Mouse (Mus musculus) liver, embryonic 16.5 days (tissue): ENCODE data around the gene Ssh2. TPM values are rescaled to one million over a fixed set of nuclear protein-coding genes. Genes with fewer than 3 reads are reported as not detected.
A peak's percentile ranks its signal among the peaks of the same experiment; 100 is the strongest.

ENCODE experiments used
- ATAC-seq: fragments of 200-750 bp; cut with Nextera tagmentation; 2 replicates; pipeline ENCODE4 v1.8.0; 2017; ENCODE audit warnings: low read depth, mild to moderate bottlenecking, moderate number of reproducible peaks, moderate library complexity
- H3K27ac ChIP-seq: fragments of 300-500 bp; sonication (generic); 2 replicates; pipeline ENCODE4 v1.5.1; 2014; ENCODE audit warnings: mild to moderate bottlenecking, low read length
- H3K27me3 ChIP-seq: fragments of 300-500 bp; sonication (generic); 2 replicates; pipeline ENCODE4 v1.6.1; 2014; ENCODE audit warnings: low read depth, low read length, mixed read lengths; ENCODE audit not compliant: control insufficient read depth, insufficient read depth
- H3K36me3 ChIP-seq: fragments of 300-500 bp; sonication (generic); 2 replicates; pipeline ENCODE4 v1.6.1; 2014; ENCODE audit warnings: mild to moderate bottlenecking; ENCODE audit not compliant: control insufficient read depth, insufficient read depth
- H3K4me1 ChIP-seq: fragments of 300-500 bp; sonication (generic); 2 replicates; pipeline ENCODE4 v1.6.1; 2014; ENCODE audit warnings: low read depth, low read length, mixed read lengths; ENCODE audit not compliant: control insufficient read depth
- H3K4me2 ChIP-seq: fragments of 300-500 bp; sonication (generic); 2 replicates; pipeline ENCODE4 v1.6.1; 2014; ENCODE audit warnings: low read depth, low read length, mixed read lengths
- H3K4me3 ChIP-seq: fragments of 300-500 bp; sonication (generic); 2 replicates; pipeline ENCODE4 v1.5.1; 2014; ENCODE audit warnings: low read depth, mild to moderate bottlenecking, low read length
- H3K9ac ChIP-seq: fragments of 300-500 bp; sonication (generic); 2 replicates; pipeline ENCODE4 v1.6.1; 2014; ENCODE audit warnings: low read depth, low read length
- H3K9me3 ChIP-seq: fragments of 300-500 bp; sonication (generic); replicated peaks from 2 replicates; pipeline ENCODE4 v1.6.1; 2016; ENCODE audit warnings: low read length; ENCODE audit not compliant: control insufficient read depth
- WGBS: fragments of 180-500 bp; shearing (Covaris S2); extraction: QIAGEN DNeasy Blood & Tissue Kit; methylation state at CpG from one replicate; pipeline ENCODE4 v1.1.7; 2014; ENCODE audit not compliant: insufficient replicate concordance; 5-methylcytosine and 5-hydroxymethylcytosine counted together
- polyA plus RNA-seq: library from polyadenylated mRNA; unstranded; fragments of >200 nt; fragmentation: Nextera tagmentation; extraction: Ambion mirVana; gene quantifications from 2 replicates; pipeline ENCODE4 v1.2.1, GENCODE M21; 2015

The Ssh2 gene
- polyA plus RNA-seq, 1 experiment from 2014 or later, result 4.7 TPM

- H3K36me3 ChIP-seq, result peaks cover 2% of the 10 kb centered on the region
- H3K27ac ChIP-seq, result no peak overlapping the region
- no peak overlapping the region for H3K4me2 ChIP-seq
- WGBS, result 66% methylated on average over 2 of the region's 2 CpGs
- no peak overlapping the region for H3K9ac ChIP-seq
- H3K4me1 ChIP-seq, result no peaks in the 10 kb centered on the region; the same call in 1 of the 2 replicates
- no peak overlapping the region for H3K4me3 ChIP-seq
- no peak for ATAC-seq
- H3K27me3 ChIP-seq, result no peaks in the 10 kb centered on the region
- H3K9me3 ChIP-seq, result no peaks in the 10 kb centered on the region
These were observed 220.9 kb downstream of the Ssh2 start for GRCm38 (mm10) chr11:77437026-77437425.

GRCm38 (mm10) chr11:77440081-77440480 is 224.0 kb downstream of the Ssh2 start:
- H3K27ac ChIP-seq, result no peak overlapping the region
- no peaks in the 10 kb centered on the region for H3K27me3 ChIP-seq
- H3K4me3 ChIP-seq, result no peak overlapping the region
- H3K9ac ChIP-seq, result no peak overlapping the region
- WGBS, result 83% methylated on average over 9 of the region's 9 CpGs
- H3K9me3 ChIP-seq, result no peaks in the 10 kb centered on the region
- H3K4me1 ChIP-seq, result peaks cover 4% of the 10 kb centered on the region; the same call in 1 of the 2 replicates
- no peak overlapping the region for H3K4me2 ChIP-seq
- ATAC-seq, result no peak
- H3K36me3 ChIP-seq, result peaks cover 2% of the 10 kb centered on the region

- no peak overlapping the region for H3K27ac ChIP-seq
- WGBS, result 63% methylated on average over 8 of the region's 8 CpGs
- H3K9ac ChIP-seq, result no peak overlapping the region
- no peak overlapping the region for H3K4me2 ChIP-seq
- ATAC-seq, result no peak
- H3K27me3 ChIP-seq, result no peaks in the 10 kb centered on the region
- H3K9me3 ChIP-seq, result no peaks in the 10 kb centered on the region
- H3K36me3 ChIP-seq, result peaks cover 2% of the 10 kb centered on the region
- peaks cover 6% of the 10 kb centered on the region; the same call in 1 of the 2 replicates for H3K4me1 ChIP-seq
- no peak overlapping the region for H3K4me3 ChIP-seq
These were observed 224.9 kb downstream of the Ssh2 start for GRCm38 (mm10) chr11:77441020-77441419.

GRCm38 (mm10) chr11:77442186-77443170 is 226.4 kb downstream of the Ssh2 start:
- Histone ChIP-seq H3K4me2 (no peak overlapping the region), H3K27me3 (no peaks in the 10 kb centered on the region), H3K9me3 (no peaks in the 10 kb centered on the region), H3K9ac (no peak overlapping the region), H3K4me1 (peaks cover 15% of the 10 kb centered on the region), H3K27ac (peak overlapping the region; percentile 11; the same call in 1 of the 2 replicates), H3K4me3 (no peak overlapping the region), H3K36me3 (peaks cover 2% of the 10 kb centered on the region)
- WGBS, result 49% methylated on average over 7 of the region's 7 CpGs
- ATAC-seq, result no peak

GRCm38 (mm10) chr11:77444939-77445338 is 228.9 kb downstream of the Ssh2 start:
- Histone ChIP-seq H3K27ac (no peak overlapping the region), H3K36me3 (no peaks in the 10 kb centered on the region; the same call in 1 of the 2 replicates)
- WGBS, result 44% methylated on average over 2 of the region's 2 CpGs

GRCm38 (mm10) chr11:77446628-77447041 is 230.5 kb downstream of the Ssh2 start:
- Histone ChIP-seq H3K4me3 (no peak overlapping the region), H3K27ac (no peak overlapping the region; the same call in 1 of the 2 replicates), H3K4me1 (peaks cover 15% of the 10 kb centered on the region), H3K27me3 (no peaks in the 10 kb centered on the region), H3K9me3 (no peaks in the 10 kb centered on the region), H3K4me2 (no peak overlapping the region), H3K9ac (no peak overlapping the region), H3K36me3 (no peaks in the 10 kb centered on the region; the same call in 1 of the 2 replicates)
- WGBS, result 9% methylated on average over 6 of the region's 6 CpGs
- ATAC-seq, result peak; percentile 85

More at GRCm38 (mm10) chr11:77444939-77445338, 228.9 kb downstream of the Ssh2 start:
- H3K27me3 ChIP-seq, result no peaks in the 10 kb centered on the region
- peaks cover 15% of the 10 kb centered on the region for H3K4me1 ChIP-seq
- H3K4me2 ChIP-seq, result no peak overlapping the region
- H3K9me3 ChIP-seq, result no peaks in the 10 kb centered on the region
- H3K9ac ChIP-seq, result no peak overlapping the region
- no peak overlapping the region for H3K4me3 ChIP-seq
- no peak for ATAC-seq

- peaks cover 15% of the 10 kb centered on the region for H3K4me1 ChIP-seq
- ATAC-seq, result no peak
- H3K27ac ChIP-seq, result no peak overlapping the region
- peaks cover 2% of the 10 kb centered on the region; the same call in 1 of the 2 replicates for H3K36me3 ChIP-seq
- H3K9ac ChIP-seq, result no peak overlapping the region
- no peak overlapping the region for H3K4me3 ChIP-seq
- no peaks in the 10 kb centered on the region for H3K9me3 ChIP-seq
- no peak overlapping the region for H3K4me2 ChIP-seq
- 79% methylated on average over 7 of the region's 7 CpGs for WGBS
- H3K27me3 ChIP-seq, result no peaks in the 10 kb centered on the region
These were observed 233.1 kb downstream of the Ssh2 start for GRCm38 (mm10) chr11:77449224-77449623.

GRCm38 (mm10) chr11:77451670-77452069 is 235.6 kb downstream of the Ssh2 start:
- Histone ChIP-seq H3K4me2 (no peak overlapping the region), H3K27me3 (no peaks in the 10 kb centered on the region), H3K9me3 (no peaks in the 10 kb centered on the region), H3K27ac (no peak overlapping the region), H3K4me1 (peaks cover 2% of the 10 kb centered on the region; the same call in 1 of the 2 replicates), H3K9ac (no peak overlapping the region), H3K36me3 (peaks cover 6% of the 10 kb centered on the region; the same call in 1 of the 2 replicates), H3K4me3 (no peak overlapping the region)
- 84% methylated on average over 2 of the region's 2 CpGs for WGBS
- no peak for ATAC-seq

GRCm38 (mm10) chr11:77453388-77453787 is 237.3 kb downstream of the Ssh2 start:
- Histone ChIP-seq H3K27me3 (no peaks in the 10 kb centered on the region), H3K4me3 (no peak overlapping the region), H3K9me3 (no peaks in the 10 kb centered on the region), H3K4me2 (no peak overlapping the region), H3K9ac (no peak overlapping the region), H3K4me1 (no peaks in the 10 kb centered on the region), H3K27ac (no peak overlapping the region), H3K36me3 (peaks cover 6% of the 10 kb centered on the region; the same call in 1 of the 2 replicates)
- WGBS, result 90% methylated on average over 2 of the region's 2 CpGs
- no peak for ATAC-seq
